Mouse (Mus musculus): ENCODE results near the gene Zbtb20. TPM values are rescaled to one million over a fixed set of nuclear protein-coding genes. Genes with fewer than 3 reads are reported as not detected.

The Zbtb20 gene
- total RNA-seq, 2 experiments from 2014 or later: 169 to 192 TPM

DNA sequence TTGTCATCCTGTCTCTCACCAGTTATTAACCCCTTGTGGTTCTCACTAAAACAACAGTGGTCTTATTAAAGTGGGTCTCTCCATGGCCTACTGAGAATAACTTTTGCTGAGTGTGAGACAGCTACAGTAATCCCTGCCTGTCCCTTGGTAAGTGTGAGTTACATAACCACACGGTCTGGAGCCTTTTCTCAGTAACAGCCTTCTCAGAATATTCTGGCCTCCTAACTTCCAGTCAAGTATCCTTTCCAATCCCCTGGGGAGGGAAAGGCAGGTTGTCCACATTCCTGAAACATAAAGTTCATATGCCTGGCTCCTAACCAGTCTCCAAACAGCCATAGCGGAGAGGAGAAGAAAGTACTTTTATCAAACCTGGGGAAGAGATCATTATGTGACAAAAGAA, 644.6 kb downstream of the Zbtb20 start:
- no peak for DNase-seq
- intact Hi-C loops (cut with DNase I): no loop called here

DNA sequence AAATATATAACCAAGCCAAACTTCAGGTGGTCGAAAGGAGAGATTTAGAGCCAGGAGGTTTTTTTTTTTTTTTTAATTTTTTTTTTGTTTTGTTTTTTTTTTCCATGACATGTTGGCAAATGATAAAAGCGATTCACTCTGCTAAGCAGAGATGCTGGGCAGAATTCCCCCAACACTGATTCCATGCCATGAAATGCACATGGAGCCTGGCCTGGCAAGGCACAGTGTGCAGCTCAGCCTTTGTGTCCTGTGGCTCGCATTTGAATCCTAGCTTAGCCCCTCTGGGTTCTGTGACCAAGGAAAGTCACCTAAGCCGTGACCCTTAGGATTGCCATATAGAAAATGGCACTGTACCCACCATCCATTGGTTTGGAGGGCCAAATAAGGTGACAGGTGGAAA, 646.8 kb downstream of the Zbtb20 start:
- intact Hi-C loops (cut with DNase I): no loop called here
- no peak for DNase-seq

DNA sequence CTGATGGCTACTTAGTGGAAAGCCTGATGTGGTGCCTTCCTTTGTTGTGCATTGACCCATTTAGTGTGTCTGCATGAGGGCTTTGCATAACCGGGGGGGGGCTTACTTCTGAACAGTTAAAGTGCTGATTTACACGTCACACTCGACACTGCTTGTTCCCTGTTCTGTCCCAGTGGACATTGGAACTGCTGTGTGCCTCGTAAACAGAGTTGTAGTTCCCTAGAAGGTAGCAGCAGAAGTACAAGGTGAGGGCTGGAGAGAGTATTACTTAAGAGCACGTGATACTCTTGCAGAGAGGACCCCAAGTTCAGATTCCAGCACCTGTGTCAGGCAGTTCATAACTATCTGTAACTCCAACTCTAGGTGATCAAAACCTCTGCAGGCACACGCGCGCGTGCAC, 648.5 kb downstream of the Zbtb20 start:
- no peak for DNase-seq
- intact Hi-C loops (cut with DNase I): no loop called here

- DNase-seq: no peak
- intact Hi-C loops (cut with DNase I): no loop called here
Measured at GRCm38 (mm10) chr16:43525624-43526023, 649.9 kb downstream of the Zbtb20 start.

DNA sequence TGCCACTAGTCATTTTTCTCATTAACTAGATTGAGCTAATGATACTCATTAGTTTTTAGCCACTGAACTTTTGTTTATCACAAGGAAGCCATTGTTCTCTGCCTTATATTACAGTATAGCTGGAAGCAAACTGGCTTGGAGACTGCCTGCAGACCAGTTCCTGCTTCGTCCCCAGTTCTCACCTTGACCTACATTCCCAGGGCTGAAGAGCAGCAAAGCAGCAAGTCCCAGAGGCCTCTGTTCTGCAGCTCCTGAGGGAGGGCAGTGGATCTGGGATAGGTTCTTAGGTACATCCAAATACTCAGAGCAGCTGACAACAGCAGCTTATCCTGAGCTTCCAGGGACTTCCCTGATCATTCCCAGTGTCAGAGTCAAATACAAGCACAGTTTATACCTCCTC, 652.6 kb downstream of the Zbtb20 start:
- intact Hi-C loops (cut with DNase I): no loop called here
- DNase-seq: no peak

- no peak for DNase-seq
- intact Hi-C loops (cut with DNase I): loop anchor here (10.0 kb wide), 1 partner anchor 273 kb away; no protein-coding TSS in a partner anchor
Measured at GRCm38 (mm10) chr16:43531328-43531727, 655.6 kb downstream of the Zbtb20 start.

DNA sequence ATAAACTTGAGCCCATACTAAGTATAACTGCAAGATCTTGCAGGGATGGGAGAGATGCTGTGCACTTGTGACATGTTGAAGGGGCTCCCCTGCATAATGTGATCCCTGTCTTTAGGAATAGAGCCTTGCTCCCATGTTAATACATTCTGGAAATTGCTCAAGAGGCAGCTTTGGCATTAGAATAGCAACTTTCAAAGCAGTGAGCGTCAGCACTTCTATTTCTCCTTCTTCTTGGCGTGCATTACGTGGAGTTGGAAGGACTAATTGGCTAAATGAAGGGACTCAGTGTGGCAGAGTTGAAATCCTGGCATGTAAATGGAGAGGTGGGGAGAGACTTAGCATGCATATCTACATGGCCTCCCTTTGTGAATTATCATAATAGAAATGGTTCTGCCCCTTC, 658.4 kb downstream of the Zbtb20 start:
- DNase-seq: no peak
- intact Hi-C loops (cut with DNase I): loop anchor here (10.0 kb wide), 1 partner anchor 271 kb away; no protein-coding TSS in a partner anchor

DNA sequence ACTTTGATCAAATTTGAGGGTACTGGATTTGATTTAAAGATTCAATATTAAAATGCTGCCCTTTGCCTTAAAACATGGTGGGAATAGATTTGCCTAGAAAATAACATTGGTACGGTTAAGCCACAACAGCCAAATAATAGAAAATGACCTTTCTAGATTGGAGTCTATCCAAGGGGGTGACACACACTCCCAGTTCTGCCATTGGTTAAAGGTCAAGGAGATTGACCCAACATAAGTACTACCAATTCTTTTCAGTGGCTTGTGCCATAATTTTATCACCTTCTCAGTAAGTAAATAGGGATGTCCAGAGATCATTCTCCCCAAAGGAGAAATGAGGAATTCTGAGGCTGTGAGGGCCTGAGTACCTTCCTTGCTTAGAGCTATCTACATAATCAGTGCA, 660.2 kb downstream of the Zbtb20 start:
- intact Hi-C loops (cut with DNase I): loop anchor here (5.0 to 10.0 kb wide), 2 partner anchors 64 to 269 kb away; no protein-coding TSS in a partner anchor
- no peak for DNase-seq

DNA sequence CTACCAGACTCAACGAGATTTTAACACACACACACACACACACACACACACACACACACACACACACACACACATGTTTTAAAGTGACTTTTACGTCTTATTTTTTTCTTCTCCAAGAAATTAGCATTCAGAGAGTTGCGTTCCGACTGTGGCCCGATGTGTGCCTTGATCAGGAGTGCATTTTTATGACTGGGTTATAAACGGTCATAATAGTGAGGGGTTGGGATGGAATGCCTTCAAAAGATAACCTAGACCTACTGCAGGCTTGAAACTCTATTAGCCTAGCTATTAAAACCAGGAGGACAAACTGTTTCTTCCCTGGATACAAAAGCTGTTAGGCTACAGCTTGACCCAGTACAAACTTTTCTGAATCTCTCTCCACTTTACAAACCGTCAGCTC, 661.5 kb downstream of the Zbtb20 start:
- DNase-seq: no peak
- intact Hi-C loops (cut with DNase I): loop anchor here (5.0 to 10.0 kb wide), 2 partner anchors 65 to 268 kb away; no protein-coding TSS in a partner anchor

- peak; percentile 38 to 41 for DNase-seq
- intact Hi-C loops (cut with DNase I): loop anchor here (2.0 to 10.0 kb wide), 3 partner anchors 35 to 265 kb away; no protein-coding TSS in a partner anchor
Measured at GRCm38 (mm10) chr16:43539659-43540096, 664.0 kb downstream of the Zbtb20 start.

GRCm38 (mm10) chr16:43540108-43540507, 664.4 kb downstream of the Zbtb20 start:
- intact Hi-C loops (cut with DNase I): no loop called here

DNA sequence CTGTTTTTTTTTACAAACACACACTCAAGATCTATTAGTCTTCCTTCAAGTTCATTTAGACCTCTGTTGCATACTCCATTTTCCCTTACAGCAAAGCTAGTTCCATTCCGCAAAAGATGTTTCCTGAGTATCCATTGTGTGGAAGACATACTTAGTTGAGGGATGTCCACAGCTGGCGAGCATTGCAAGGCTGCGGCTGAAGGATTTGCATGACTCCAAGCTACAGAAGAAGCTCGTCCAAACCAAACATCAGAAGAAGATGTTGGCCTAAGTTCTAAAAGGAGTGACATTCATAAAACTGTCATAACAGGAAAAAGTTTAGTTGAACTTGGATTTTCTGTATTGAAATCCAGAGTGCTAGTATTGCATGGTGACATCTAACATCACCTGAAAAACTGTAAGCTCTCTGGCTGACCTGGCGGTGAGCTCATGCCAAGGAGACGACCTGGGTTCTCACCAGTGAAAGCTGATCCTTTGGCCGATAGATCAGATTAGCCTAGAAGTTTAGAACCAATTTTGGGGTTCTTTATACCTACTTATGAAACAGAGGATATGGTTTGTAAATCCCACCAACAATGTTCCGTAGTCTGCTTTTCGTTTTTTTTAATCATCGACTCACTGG, 665.0 kb downstream of the Zbtb20 start:
- DNase-seq: no peak
- intact Hi-C loops (cut with DNase I): no loop called here

More at GRCm38 (mm10) chr16:43540108-43540507, 664.4 kb downstream of the Zbtb20 start:
- no peak for DNase-seq

- no peak for DNase-seq
- intact Hi-C loops (cut with DNase I): no loop called here
Measured at GRCm38 (mm10) chr16:43545261-43545660, 669.6 kb downstream of the Zbtb20 start.

GRCm38 (mm10) chr16:43547323-43548180, 671.9 kb downstream of the Zbtb20 start:
- intact Hi-C loops (cut with DNase I): no loop called here

GRCm38 (mm10) chr16:43548774-43549173, 673.1 kb downstream of the Zbtb20 start:
- no peak for DNase-seq
- intact Hi-C loops (cut with DNase I): no loop called here

More at GRCm38 (mm10) chr16:43547323-43548180, 671.9 kb downstream of the Zbtb20 start:
- DNase-seq: peak; percentile 25 to 37

DNA sequence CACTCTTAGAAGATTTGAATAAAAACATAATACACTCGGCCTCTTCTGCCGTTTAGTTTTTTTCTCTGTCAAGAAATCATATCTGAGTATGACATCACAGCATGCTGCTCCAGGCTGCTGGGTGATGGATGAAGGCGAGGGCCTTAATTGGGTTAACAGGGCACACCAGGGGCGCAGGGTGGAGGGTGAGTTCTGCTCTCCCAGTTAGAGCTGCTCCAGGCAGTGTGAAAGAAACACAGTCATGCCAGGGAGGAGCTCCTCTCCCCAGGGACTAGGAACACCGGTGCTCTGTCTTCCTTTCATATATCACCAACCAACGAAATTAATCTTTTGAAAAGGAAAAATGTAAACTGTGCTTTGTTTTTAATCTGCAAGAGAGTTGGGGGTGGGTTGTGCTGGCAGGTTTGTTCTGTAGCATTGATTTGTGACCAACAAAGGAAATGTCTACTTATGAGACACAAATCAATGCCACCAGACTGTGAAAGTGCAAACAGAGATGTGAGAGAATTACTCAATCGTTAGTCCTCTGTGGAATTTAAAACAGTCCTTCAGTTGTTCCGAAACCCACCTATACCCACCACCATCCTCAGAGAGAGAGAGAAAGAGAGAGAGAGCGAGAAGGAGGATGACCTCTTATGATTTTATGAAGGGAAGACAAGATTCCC, 673.9 kb downstream of the Zbtb20 start:
- intact Hi-C loops (cut with DNase I): no loop called here
- no peak for DNase-seq

DNA sequence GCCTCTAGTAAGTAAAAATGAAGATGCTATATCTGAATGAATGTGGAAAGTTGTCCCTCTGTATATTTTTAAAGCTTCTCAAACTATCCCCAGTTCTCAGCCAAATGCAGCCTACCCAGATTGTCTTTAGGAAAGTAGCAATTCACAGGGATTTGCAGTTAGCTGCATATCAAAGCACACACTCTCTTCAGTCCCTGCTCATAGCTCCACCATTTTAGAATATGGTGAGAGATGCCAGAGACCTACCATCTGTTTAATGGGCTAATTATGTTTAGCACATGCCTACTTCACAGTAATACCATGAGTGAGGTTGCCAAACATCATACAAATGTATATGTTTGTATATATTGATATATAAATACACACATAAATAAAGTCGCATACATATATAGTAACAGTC, 676.8 kb downstream of the Zbtb20 start:
- intact Hi-C loops (cut with DNase I): no loop called here

DNA sequence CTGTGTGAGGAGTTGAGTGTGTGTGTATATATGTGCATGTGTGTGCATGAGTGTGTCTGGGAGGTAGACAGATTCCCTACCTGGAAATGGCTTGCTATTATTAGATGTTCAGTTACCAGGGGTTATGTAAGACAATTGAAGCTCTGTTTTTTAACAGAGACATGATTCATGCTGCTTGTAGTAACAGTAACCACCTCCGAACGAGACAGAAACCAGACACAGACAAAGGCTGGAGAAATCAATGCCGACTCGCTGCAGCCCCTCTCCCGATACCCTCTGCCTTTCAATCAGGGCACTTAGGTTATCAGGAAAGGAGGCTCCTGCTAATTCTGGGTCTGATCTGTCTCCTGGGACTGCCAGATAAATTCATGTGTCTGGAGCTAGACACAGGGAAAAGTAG, 681.7 kb downstream of the Zbtb20 start:
- DNase-seq: no peak

More for the DNA sequence above, 676.8 kb downstream of the Zbtb20 start:
- DNase-seq: no peak

GRCm38 (mm10) chr16:43561330-43561729, 685.6 kb downstream of the Zbtb20 start:
- no peak for DNase-seq
- intact Hi-C loops (cut with DNase I): no loop called here

More for the DNA sequence above, 681.7 kb downstream of the Zbtb20 start:
- intact Hi-C loops (cut with DNase I): no loop called here

- intact Hi-C loops (cut with DNase I): no loop called here
Measured at GRCm38 (mm10) chr16:43561956-43562355, 686.3 kb downstream of the Zbtb20 start.

DNA sequence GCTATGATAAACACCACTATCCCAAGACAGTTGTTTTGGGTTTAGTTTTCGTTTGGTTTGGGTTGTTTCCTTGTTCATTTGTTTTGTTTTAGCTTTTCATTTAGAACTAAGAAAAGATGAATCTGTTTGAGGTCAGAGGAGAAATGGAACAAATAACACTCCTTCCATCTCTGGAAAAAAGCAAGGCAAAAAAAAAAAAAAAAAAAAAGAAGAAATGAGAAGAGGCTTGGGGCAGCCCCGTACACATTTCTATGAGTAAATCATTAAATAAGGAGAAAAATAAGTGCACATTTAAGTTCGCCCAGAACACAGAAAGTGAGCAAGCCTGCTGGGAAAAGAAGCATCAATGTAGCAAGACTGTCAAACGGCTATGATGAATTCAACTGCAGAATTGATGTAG, 690.2 kb downstream of the Zbtb20 start:
- intact Hi-C loops (cut with DNase I): no loop called here
- no peak for DNase-seq

More at GRCm38 (mm10) chr16:43561956-43562355, 686.3 kb downstream of the Zbtb20 start:
- DNase-seq: no peak

Data from heart, postnatal 14 days (tissue).